Mouse (Mus musculus): ENCODE measurements around the gene Pde10a. TPM values are rescaled to one million over a fixed set of nuclear protein-coding genes. Genes with fewer than 3 reads are reported as not detected.

Gene Pde10a
- total RNA-seq, 2 experiments from 2014 or later, result 1.7 to 7.8 TPM

GRCm38 (mm10) chr17:8813773-8814491 is 288.8 kb downstream of the Pde10a start:
- no peak for ATAC-seq (replicated peaks; ENCODE audit: low FRiP score, low TSS enrichment, poor library complexity, severe bottlenecking)

- no peak for ATAC-seq (replicated peaks; ENCODE audit: low FRiP score, low TSS enrichment, poor library complexity, severe bottlenecking)
Measured at GRCm38 (mm10) chr17:8815376-8815775, 290.2 kb downstream of the Pde10a start.

- ATAC-seq (replicated peaks; ENCODE audit: low FRiP score, low TSS enrichment, poor library complexity, severe bottlenecking), result no peak
Measured at GRCm38 (mm10) chr17:8815864-8816263, 290.7 kb downstream of the Pde10a start.

- ATAC-seq (replicated peaks; ENCODE audit: low FRiP score, low TSS enrichment, poor library complexity, severe bottlenecking), result no peak
Measured at GRCm38 (mm10) chr17:8818675-8819074, 293.5 kb downstream of the Pde10a start.

- ATAC-seq (replicated peaks; ENCODE audit: low FRiP score, low TSS enrichment, poor library complexity, severe bottlenecking), result no peak
Measured at GRCm38 (mm10) chr17:8823548-8823947, 298.4 kb downstream of the Pde10a start.

GRCm38 (mm10) chr17:8827204-8827603 is 302.0 kb downstream of the Pde10a start:
- ATAC-seq (replicated peaks; ENCODE audit: low FRiP score, low TSS enrichment, poor library complexity, severe bottlenecking), result no peak

- ATAC-seq (replicated peaks; ENCODE audit: low FRiP score, low TSS enrichment, poor library complexity, severe bottlenecking), result no peak
Measured at GRCm38 (mm10) chr17:8831001-8831400, 305.8 kb downstream of the Pde10a start.

- no peak for ATAC-seq (replicated peaks; ENCODE audit: low FRiP score, low TSS enrichment, poor library complexity, severe bottlenecking)
Measured at GRCm38 (mm10) chr17:8836292-8836691, 311.1 kb downstream of the Pde10a start.

GRCm38 (mm10) chr17:8838252-8838651 is 313.1 kb downstream of the Pde10a start:
- no peak for ATAC-seq (replicated peaks; ENCODE audit: low FRiP score, low TSS enrichment, poor library complexity, severe bottlenecking)

- ATAC-seq (replicated peaks; ENCODE audit: low FRiP score, low TSS enrichment, poor library complexity, severe bottlenecking), result no peak
Measured at GRCm38 (mm10) chr17:8839237-8840011, 314.3 kb downstream of the Pde10a start.

GRCm38 (mm10) chr17:8841094-8841493 is 315.9 kb downstream of the Pde10a start:
- no peak for ATAC-seq (replicated peaks; ENCODE audit: low FRiP score, low TSS enrichment, poor library complexity, severe bottlenecking)

GRCm38 (mm10) chr17:8841897-8842540 is 316.8 kb downstream of the Pde10a start:
- peak; percentile 51 for ATAC-seq (replicated peaks; ENCODE audit: low FRiP score, low TSS enrichment, poor library complexity, severe bottlenecking)

- ATAC-seq (replicated peaks; ENCODE audit: low FRiP score, low TSS enrichment, poor library complexity, severe bottlenecking), result peak; percentile 36; the same call in 1 of the 2 replicates
Measured at GRCm38 (mm10) chr17:8842662-8843061, 317.5 kb downstream of the Pde10a start.

- no peak for ATAC-seq (replicated peaks; ENCODE audit: low FRiP score, low TSS enrichment, poor library complexity, severe bottlenecking)
Measured at GRCm38 (mm10) chr17:8843941-8844340, 318.8 kb downstream of the Pde10a start.

GRCm38 (mm10) chr17:8846506-8846905 is 321.3 kb downstream of the Pde10a start:
- ATAC-seq (replicated peaks; ENCODE audit: low FRiP score, low TSS enrichment, poor library complexity, severe bottlenecking), result no peak

- ATAC-seq (replicated peaks; ENCODE audit: low FRiP score, low TSS enrichment, poor library complexity, severe bottlenecking), result no peak
Measured at GRCm38 (mm10) chr17:8847558-8847957, 322.4 kb downstream of the Pde10a start.

GRCm38 (mm10) chr17:8851846-8852245 is 326.7 kb downstream of the Pde10a start:
- ATAC-seq (replicated peaks; ENCODE audit: low FRiP score, low TSS enrichment, poor library complexity, severe bottlenecking), result no peak

- peak; percentile 95 for ATAC-seq (replicated peaks; ENCODE audit: low FRiP score, low TSS enrichment, poor library complexity, severe bottlenecking)
Measured at GRCm38 (mm10) chr17:8856430-8857371, 331.5 kb downstream of the Pde10a start.
